Mouse (Mus musculus): ENCODE data around the gene Ccdc88a.

DNA sequence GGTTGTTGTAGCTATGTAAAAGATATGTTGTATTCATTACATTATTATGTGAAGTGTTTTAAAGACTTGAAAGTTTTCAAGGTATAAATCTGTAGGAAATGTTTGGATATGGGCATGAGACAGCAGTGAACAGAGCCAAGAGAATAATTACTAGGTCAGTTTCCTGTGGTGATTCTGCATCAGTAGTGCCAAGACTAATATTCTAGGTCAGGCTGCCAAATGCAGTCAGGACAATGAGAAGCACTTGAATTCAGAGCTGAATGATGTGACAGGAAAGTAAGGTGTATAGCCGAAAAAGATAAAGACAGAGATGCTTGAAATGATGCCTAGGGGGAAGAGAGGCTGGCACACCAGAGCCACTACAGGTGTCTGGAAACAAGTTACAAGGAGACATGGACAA, 21.2 kb upstream of the Ccdc88a start:
- no peak for TF ChIP-seq CTCF (IDR thresholded peaks at IDR 0.05 in 2 of 3, conservative IDR thresholded peaks at IDR 0.05 in 1 of 3; ENCODE audit: control insufficient read depth in 1 of 3, insufficient read depth in 1 of 3, low read depth in 2 of 3, low read length in 3 of 3, poor library complexity in 1 of 3, severe bottlenecking in 1 of 3)
- TF ChIP-seq EP300 (IDR thresholded peaks at IDR 0.05; ENCODE audit: low read depth in 1 of 2, low read length in 2 of 2), result no peak
- TF ChIP-seq HCFC1 (IDR thresholded peaks at IDR 0.05; ENCODE audit: low read depth, low read length), result no peak
- no peak for TF ChIP-seq JUND (IDR thresholded peaks at IDR 0.05; ENCODE audit: low read depth, low read length)
- no peak for TF ChIP-seq POLR2A (IDR thresholded peaks at IDR 0.05; ENCODE audit: control insufficient read depth in 1 of 2, insufficient read depth in 1 of 2, low read depth in 1 of 2, low read length in 2 of 2, poor library complexity in 1 of 2)
- TF ChIP-seq BHLHE40 (IDR thresholded peaks at IDR 0.05; ENCODE audit: borderline replicate concordance, low read depth, low read length), result no peak
- TF ChIP-seq CHD2 (IDR thresholded peaks at IDR 0.05; ENCODE audit: low read length), result no peak
- no peak for TF ChIP-seq GATA1 (IDR thresholded peaks at IDR 0.05; ENCODE audit: low read depth, low read length)
- no peak for TF ChIP-seq TBP (IDR thresholded peaks at IDR 0.05; ENCODE audit: low read depth, low read length)
- TF ChIP-seq MAX (IDR thresholded peaks at IDR 0.05; ENCODE audit: low read length), result no peak
- no peak for TF ChIP-seq E2F4 (IDR thresholded peaks at IDR 0.05; ENCODE audit: borderline replicate concordance, low read depth, low read length)
- TF ChIP-seq MEF2A (IDR thresholded peaks at IDR 0.05; ENCODE audit: extremely low read depth, insufficient replicate concordance, low read depth, low read length, poor library complexity, severe bottlenecking), result no peak

Measured in MEL (cell line).